Mouse (Mus musculus) midbrain, postnatal 0 days (tissue): ENCODE measurements around the gene Hnrnph1. TPM values are rescaled to one million over a fixed set of nuclear protein-coding genes. Genes with fewer than 3 reads are reported as not detected.

Experiments used
- ATAC-seq: fragments of 200-750 bp; cut with Nextera tagmentation; 2 replicates; pipeline ENCODE4 v1.8.0; 2017; ENCODE audit warnings: moderate number of reproducible peaks, mild to moderate bottlenecking, moderate TSS enrichment, moderate library complexity; ENCODE audit not compliant: low FRiP score
- DNase-seq: peaks from one replicate; pipeline ENCODE4 v3.0.0-alpha.2; 2015; ENCODE audit warnings: low spot score
- H3K27ac ChIP-seq: fragments of 300-500 bp; sonication (generic); 2 replicates; pipeline ENCODE4 v1.5.1; 2014; ENCODE audit warnings: low read depth, mild to moderate bottlenecking, low read length, mixed read lengths
- H3K27me3 ChIP-seq: fragments of 300-500 bp; sonication (generic); 2 replicates; pipeline ENCODE4 v1.6.1; 2014; ENCODE audit warnings: low read length, control low read depth, mixed read lengths; ENCODE audit not compliant: insufficient read depth
- H3K36me3 ChIP-seq: fragments of 300-500 bp; sonication (generic); 2 replicates; pipeline ENCODE4 v1.6.1; 2014; ENCODE audit warnings: low read length, control low read depth, mixed read lengths; ENCODE audit not compliant: insufficient read depth
- H3K4me1 ChIP-seq: fragments of 300-500 bp; sonication (generic); 2 replicates; pipeline ENCODE4 v1.6.1; 2014; ENCODE audit warnings: mild to moderate bottlenecking, control low read depth, antibody characterized with exemption, low read length, mixed read lengths; ENCODE audit not compliant: insufficient read depth
- H3K4me2 ChIP-seq: fragments of 300-500 bp; sonication (generic); 2 replicates; pipeline ENCODE4 v1.6.1; 2014; ENCODE audit warnings: low read depth, mild to moderate bottlenecking, low read length, mixed read lengths; ENCODE audit not compliant: poor library complexity, severe bottlenecking
- H3K4me3 ChIP-seq: fragments of 300-500 bp; sonication (generic); 2 replicates; pipeline ENCODE4 v1.5.1; 2014; ENCODE audit warnings: low read depth, mild to moderate bottlenecking, low read length, moderate library complexity
- H3K9ac ChIP-seq: fragments of 300-500 bp; sonication (generic); replicated peaks from 2 replicates; pipeline ENCODE4 v1.6.1; 2014; ENCODE audit warnings: mild to moderate bottlenecking, low read length, moderate library complexity, mixed read lengths; ENCODE audit not compliant: poor library complexity, severe bottlenecking
- H3K9me3 ChIP-seq: fragments of 300-500 bp; sonication (generic); 2 replicates; pipeline ENCODE4 v1.6.1; 2016; ENCODE audit warnings: low read length, control low read depth
- CTCF ChIP-seq: IDR thresholded peaks from 2 replicates; pipeline ENCODE4 v1.5.1; 2016; ENCODE audit warnings: antibody characterized with exemption, mild to moderate bottlenecking
- WGBS: fragments of 180-500 bp; shearing (Covaris S2); extraction: QIAGEN DNeasy Blood & Tissue Kit; methylation state at CpG from one replicate; pipeline ENCODE4 v1.1.7; 2014; 5-methylcytosine and 5-hydroxymethylcytosine counted together
- polyA plus RNA-seq: library from polyadenylated mRNA; unstranded; fragments of >200 nt; fragmentation: Nextera tagmentation; extraction: Ambion mirVana; gene quantifications from 2 replicates; pipeline ENCODE4 v1.2.1, GENCODE M21; 2015
- total RNA-seq: library from RNA; depleted of rRNA; stranded (reverse); fragments of >200 nt; gene quantifications from 2 replicates; pipeline ENCODE4 v1.2.3, GENCODE M21; 2014

Gene Hnrnph1
- total and polyA plus RNA-seq, 2 experiments from 2014 or later, result 215 to 273 TPM

GRCm38 (mm10) chr11:50402481-50402880 lies 25.7 kb downstream of the Hnrnph1 start:
- DNase-seq, result no peak
- TF ChIP-seq CTCF, result no peak
- Histone ChIP-seq H3K27me3 (no peaks in the 10 kb centered on the region), H3K27ac (no peak overlapping the region), H3K9me3 (no peaks in the 10 kb centered on the region), H3K9ac (no peak overlapping the region), H3K36me3 (peaks cover 56% of the 10 kb centered on the region), H3K4me1 (no peaks in the 10 kb centered on the region), H3K4me2 (no peak overlapping the region), H3K4me3 (no peak overlapping the region)
- 97% methylated on average over 3 of the region's 3 CpGs for WGBS
- no peak for ATAC-seq

GRCm38 (mm10) chr11:50403367-50404014 lies 26.7 kb downstream of the Hnrnph1 start:
- H3K27me3 ChIP-seq, result no peaks in the 10 kb centered on the region
- no peak overlapping the region for H3K27ac ChIP-seq
- peak; percentile 66 for DNase-seq
- H3K4me1 ChIP-seq, result no peaks in the 10 kb centered on the region
- WGBS, result 75% methylated on average over 10 of the region's 10 CpGs
- no peak overlapping the region for H3K4me3 ChIP-seq
- TF ChIP-seq CTCF, result no peak
- H3K9me3 ChIP-seq, result no peaks in the 10 kb centered on the region
- ATAC-seq, result 0 out of 2 replicates have a peak, but pooled peaks have one; percentile 44
- no peak overlapping the region for H3K4me2 ChIP-seq
- no peak overlapping the region for H3K9ac ChIP-seq
- peaks cover 49% of the 10 kb centered on the region for H3K36me3 ChIP-seq

DNA sequence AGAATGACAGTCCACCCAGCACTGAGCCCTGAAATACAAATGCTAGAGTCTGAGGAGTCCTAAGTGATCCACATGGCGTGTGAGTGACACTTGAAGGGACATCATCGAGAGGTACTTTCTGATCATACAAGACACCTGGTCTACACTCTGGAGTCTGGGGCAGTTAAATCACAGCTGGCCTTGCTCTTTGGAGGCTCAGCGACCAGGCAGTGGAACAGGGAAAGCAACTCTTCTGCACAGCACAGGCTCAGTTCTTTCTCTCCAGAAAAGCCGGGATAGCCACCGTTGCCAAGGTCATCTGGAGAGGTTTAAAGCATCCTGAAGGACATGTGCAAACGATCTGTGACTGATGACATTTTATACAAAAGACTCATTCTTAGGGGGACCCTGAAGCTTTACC lies 30.4 kb downstream of the Hnrnph1 start:
- TF ChIP-seq CTCF, result no peak
- no peak for ATAC-seq
- WGBS, result 74% methylated on average over 6 of the region's 6 CpGs

GRCm38 (mm10) chr11:50415563-50416241 lies 38.9 kb downstream of the Hnrnph1 start:
- peaks cover 38% of the 10 kb centered on the region for H3K36me3 ChIP-seq

More for the DNA sequence above, 30.4 kb downstream of the Hnrnph1 start:
- DNase-seq, result no peak
- no peaks in the 10 kb centered on the region for H3K27me3 ChIP-seq
- no peaks in the 10 kb centered on the region for H3K4me1 ChIP-seq
- no peak overlapping the region for H3K4me2 ChIP-seq
- no peak overlapping the region for H3K27ac ChIP-seq
- H3K4me3 ChIP-seq, result no peak overlapping the region
- no peak overlapping the region for H3K9ac ChIP-seq
- H3K9me3 ChIP-seq, result no peaks in the 10 kb centered on the region
- peaks cover 53% of the 10 kb centered on the region for H3K36me3 ChIP-seq

DNA sequence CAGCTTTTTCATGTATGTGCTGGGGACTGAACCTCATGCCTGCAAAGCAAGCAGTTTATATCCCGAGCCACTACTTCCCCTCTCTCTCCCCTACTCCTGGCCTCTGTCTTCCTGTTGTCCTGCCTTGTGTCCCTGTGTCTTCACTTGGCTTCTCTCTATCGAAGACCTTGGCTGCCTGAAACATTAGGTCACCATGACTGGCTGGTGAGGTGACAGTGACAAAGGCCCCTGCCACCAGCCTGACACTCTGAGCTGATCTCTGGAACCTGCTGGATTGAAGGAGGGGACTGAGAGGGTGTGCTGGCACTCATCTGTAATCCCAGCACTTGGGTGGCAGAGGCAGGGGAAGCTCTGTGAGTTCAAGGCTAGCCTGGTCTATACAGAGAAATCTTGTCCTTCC lies 41.1 kb downstream of the Hnrnph1 start:
- peaks cover 38% of the 10 kb centered on the region for H3K36me3 ChIP-seq

More at GRCm38 (mm10) chr11:50415563-50416241, 38.9 kb downstream of the Hnrnph1 start:
- ATAC-seq, result no peak
- Histone ChIP-seq H3K9ac (no peak overlapping the region), H3K4me3 (no peak overlapping the region), H3K4me2 (no peak overlapping the region), H3K9me3 (no peaks in the 10 kb centered on the region), H3K4me1 (no peaks in the 10 kb centered on the region), H3K27me3 (no peaks in the 10 kb centered on the region), H3K27ac (no peak overlapping the region)
- TF ChIP-seq CTCF, result peak; percentile 18; the same call in 1 of the 2 replicates
- 90% methylated on average over 6 of the region's 6 CpGs for WGBS
- no peak for DNase-seq

DNA sequence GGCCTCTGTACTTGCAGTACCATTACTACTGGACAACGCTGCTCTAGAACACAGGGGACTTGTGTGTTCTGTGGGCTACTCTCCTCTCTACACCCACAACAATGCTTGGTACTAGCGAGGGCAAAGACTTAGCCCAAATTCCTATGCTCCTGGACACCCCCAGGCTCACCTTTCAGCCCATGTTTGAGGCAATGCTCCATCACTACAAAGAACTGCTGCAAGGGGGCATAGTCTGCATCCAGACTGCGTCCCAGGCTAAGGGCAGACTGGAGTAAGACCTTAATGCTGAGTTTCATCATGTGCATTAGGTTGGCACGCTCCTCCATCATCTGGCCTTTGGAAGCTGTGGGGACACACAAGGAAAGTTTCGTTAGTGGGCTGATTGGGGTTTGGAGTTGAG lies 44.7 kb downstream of the Hnrnph1 start:
- peak overlapping the region; percentile 38 for H3K4me3 ChIP-seq
- 48% methylated on average over 5 of the region's 5 CpGs for WGBS
- H3K9ac ChIP-seq, result no peak overlapping the region; the same call in 1 of the 2 replicates
- peak overlapping the region; percentile 62 for H3K4me2 ChIP-seq
- no peaks in the 10 kb centered on the region for H3K9me3 ChIP-seq
- H3K4me1 ChIP-seq, result peaks cover 7% of the 10 kb centered on the region; the same call in 1 of the 2 replicates
- ATAC-seq (no peak), DNase-seq (no peak)
- H3K36me3 ChIP-seq, result peaks cover 25% of the 10 kb centered on the region
- peak overlapping the region; percentile 67; the same call in 1 of the 2 replicates for H3K27ac ChIP-seq
- H3K27me3 ChIP-seq, result no peaks in the 10 kb centered on the region
- peak; percentile 11; the same call in 1 of the 2 replicates for TF ChIP-seq CTCF

More for the DNA sequence above, 41.1 kb downstream of the Hnrnph1 start:
- no peak for DNase-seq
- Histone ChIP-seq H3K9ac (no peak overlapping the region), H3K4me1 (peaks cover 7% of the 10 kb centered on the region; the same call in 1 of the 2 replicates), H3K27ac (no peak overlapping the region), H3K9me3 (no peaks in the 10 kb centered on the region), H3K4me3 (no peak overlapping the region), H3K4me2 (no peak overlapping the region), H3K27me3 (no peaks in the 10 kb centered on the region)
- TF ChIP-seq CTCF, result no peak
- ATAC-seq, result no peak
- 57% methylated on average over 2 of the region's 2 CpGs for WGBS
